Mouse (Mus musculus): ENCODE data around the gene Rpl3. TPM values are rescaled to one million over a fixed set of nuclear protein-coding genes. Genes with fewer than 3 reads are reported as not detected.

The Rpl3 gene
- 779 and 800 TPM in 2 replicates for polyA plus RNA-seq (2015; fragmentation: Nextera tagmentation; extraction: Ambion mirVana)

DNA sequence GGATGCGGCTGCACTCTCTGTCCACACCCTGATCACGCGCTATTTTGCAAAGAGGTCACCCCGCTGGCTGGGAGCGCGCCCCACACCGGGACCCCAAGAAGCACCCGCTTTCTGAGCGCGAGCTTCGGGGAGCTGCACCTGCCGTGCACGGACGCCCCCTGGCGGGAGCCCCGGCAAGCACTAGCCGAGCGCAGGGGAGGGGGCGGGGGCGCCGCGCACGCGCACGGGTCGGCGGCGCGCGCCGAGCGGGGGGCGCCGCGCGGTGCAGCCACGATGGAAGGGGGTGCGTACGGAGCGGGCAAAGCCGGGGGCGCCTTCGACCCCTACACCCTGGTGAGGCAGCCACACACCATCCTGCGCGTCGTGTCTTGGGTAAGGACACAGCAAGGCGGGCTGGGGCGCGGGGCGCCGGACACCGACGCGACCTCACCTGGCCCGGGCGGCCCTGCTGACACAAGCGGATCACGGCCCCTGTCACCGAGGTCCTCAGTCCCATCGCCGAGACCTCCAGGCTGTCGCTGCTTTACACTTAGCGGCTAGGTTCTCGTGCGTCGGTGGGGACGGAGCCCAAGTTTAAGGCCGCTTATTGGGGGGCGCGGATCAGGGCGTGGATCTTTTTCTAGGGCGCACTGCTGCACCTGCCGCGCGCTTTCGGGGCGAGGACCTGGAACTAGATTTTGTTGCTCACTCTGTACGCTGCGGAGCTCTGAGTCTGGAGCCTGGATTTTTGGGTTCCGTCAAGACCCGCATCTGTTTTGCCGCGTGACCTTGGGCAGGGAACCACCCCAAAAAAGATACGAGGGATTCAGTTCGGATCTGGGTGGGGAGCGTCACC is at the start of gene Rpl3, which contains the start of gene Syngr1:
Gene Rpl3, minus strand, starts transcription at position 748 of the 835 bp plus-strand sequence.
Gene Syngr1, plus strand, starts transcription at position 214 of the 835 bp plus-strand sequence.

DNA sequence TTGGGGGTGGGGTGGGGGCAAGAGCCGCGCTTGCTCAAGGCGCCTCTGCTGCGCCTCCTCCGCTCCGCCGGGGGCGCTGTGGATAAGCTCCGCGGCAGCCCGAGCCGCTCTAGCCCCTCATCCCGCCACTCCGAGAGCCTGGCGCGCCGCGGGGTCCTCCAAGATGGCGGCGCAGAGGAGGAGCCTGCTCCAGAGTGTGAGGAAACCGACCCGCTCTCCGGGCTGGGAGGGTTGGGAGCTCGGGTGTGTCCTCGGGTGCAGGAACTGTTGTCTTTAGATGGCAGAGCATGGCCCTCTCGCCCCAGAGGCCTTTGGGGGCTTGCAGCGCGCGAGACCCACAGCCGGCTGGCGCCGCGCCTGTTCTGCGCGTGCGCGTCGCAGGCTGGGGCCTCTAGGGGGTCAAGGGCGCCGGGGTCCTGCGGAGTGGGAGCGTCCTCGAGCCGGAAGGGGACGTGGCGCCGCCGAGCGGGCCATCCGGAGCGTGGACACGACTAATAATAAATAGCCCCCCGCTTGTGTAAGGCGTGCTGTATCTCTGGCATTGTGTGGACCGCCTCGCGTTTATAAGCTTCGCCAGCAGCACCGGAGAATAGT is 41.4 kb upstream of the Rpl3 start, which contains the start of gene Tab1:
Gene Tab1, plus strand, starts transcription at position 135 of the 594 bp plus-strand sequence.

Other genes starting within 250 kb of the Rpl3 start
- gene Apobec3, start 200.2 kb downstream of the Rpl3 start, polyA plus RNA-seq (2015; fragmentation: Nextera tagmentation; extraction: Ambion mirVana): 114 TPM in 2 replicates
- 3.6 and 4.0 TPM in 2 replicates for gene Cbx7, start 120.7 kb downstream of the Rpl3 start, polyA plus RNA-seq (2015; fragmentation: Nextera tagmentation; extraction: Ambion mirVana)
- 1.6 and 1.9 TPM in 2 replicates for gene Pdgfb, start 76.9 kb downstream of the Rpl3 start, polyA plus RNA-seq (2015; fragmentation: Nextera tagmentation; extraction: Ambion mirVana)
- 33.7 and 42.0 TPM in 2 replicates for gene Syngr1, start 534 bp downstream of the Rpl3 start, polyA plus RNA-seq (2015; fragmentation: Nextera tagmentation; extraction: Ambion mirVana)
- 20.0 and 20.1 TPM in 2 replicates for gene Tab1, start 41.3 kb upstream of the Rpl3 start, polyA plus RNA-seq (2015; fragmentation: Nextera tagmentation; extraction: Ambion mirVana)
- 0.53 and 1.0 TPM in 2 replicates for gene Mgat3, start 81.9 kb upstream of the Rpl3 start, polyA plus RNA-seq (2015; fragmentation: Nextera tagmentation; extraction: Ambion mirVana)
- 14.6 and 16.2 TPM in 2 replicates for gene Mief1, start 142.2 kb upstream of the Rpl3 start, polyA plus RNA-seq (2015; fragmentation: Nextera tagmentation; extraction: Ambion mirVana)
- not detected in 2 replicates for gene AC140267.1, start 144.0 kb upstream of the Rpl3 start, polyA plus RNA-seq (2015; fragmentation: Nextera tagmentation; extraction: Ambion mirVana)
- 105 and 114 TPM in 2 replicates for gene Atf4, start 163.3 kb upstream of the Rpl3 start, polyA plus RNA-seq (2015; fragmentation: Nextera tagmentation; extraction: Ambion mirVana)
- gene Rps19bp1, start 172.4 kb upstream of the Rpl3 start, polyA plus RNA-seq (2015; fragmentation: Nextera tagmentation; extraction: Ambion mirVana): 34.9 and 36.8 TPM in 2 replicates
- gene Cacna1i, start 195.4 kb upstream of the Rpl3 start, polyA plus RNA-seq (2015; fragmentation: Nextera tagmentation; extraction: Ambion mirVana): 0.05 and 0.06 TPM in 2 replicates